Mouse (Mus musculus) small intestine, adult 2 months (tissue): ENCODE results near the gene Galnt6.

Experiments
- CTCF ChIP-seq: fragments of 200-500 bp; IDR thresholded peaks from 2 replicates; pipeline ENCODE4 v1.5.1; 2012; ENCODE audit warnings: low read depth, mild to moderate bottlenecking, control low read depth, inconsistent platforms, low read length, moderate library complexity, mixed read lengths; ENCODE audit not compliant: insufficient replicate concordance, insufficient read length; ENCODE audit errors: extremely low read depth
- POLR2A ChIP-seq: fragments of 200-500 bp; IDR thresholded peaks from 2 replicates; pipeline ENCODE4 v1.6.1; 2012; ENCODE audit warnings: low read depth, mild to moderate bottlenecking, control low read depth, inconsistent platforms, low read length, moderate library complexity

GRCm38 (mm10) chr15:100703913-100704312 lies 25.3 kb downstream of the Galnt6 start:
- TF ChIP-seq POLR2A = no peak
- TF ChIP-seq CTCF = no peak
